Mouse (Mus musculus) CH12.LX (cell line): ENCODE measurements around the gene Borcs7. TPM values are rescaled to one million over a fixed set of nuclear protein-coding genes. Genes with fewer than 3 reads are reported as not detected.

Source experiments
- DNase-seq: peaks from one replicate; pipeline ENCODE4 v3.0.0-alpha.2; 2013; ENCODE audit errors: extremely low read depth
- H3K27ac ChIP-seq: 2 replicates; pipeline ENCODE4 v1.5.1; 2012; ENCODE audit warnings: low read depth, mild to moderate bottlenecking, control low read depth, moderate library complexity; ENCODE audit not compliant: insufficient read depth
- H3K27me3 ChIP-seq: replicated peaks from 2 replicates; pipeline ENCODE3; 2012; ENCODE audit warnings: inconsistent platforms
- H3K36me3 ChIP-seq, 2 experiments: replicated peaks in 1 of 2; 2 replicates each; pipeline versions ENCODE3 to v1.6.1; 2012; ENCODE audit warnings: inconsistent platforms in 1 of 2, low read length in 1 of 2, mild to moderate bottlenecking in 1 of 2, mixed read lengths in 1 of 2, moderate library complexity in 1 of 2; ENCODE audit not compliant: control insufficient read depth in 1 of 2, insufficient read depth in 1 of 2
- H3K4me1 ChIP-seq, 2 experiments: 2 replicates each; pipeline ENCODE4 v1.6.1; 2012; ENCODE audit warnings: inconsistent platforms in 1 of 2, moderate library complexity in 1 of 2; ENCODE audit not compliant: insufficient read depth in 2 of 2, control insufficient read depth in 1 of 2
- H3K4me2 ChIP-seq: 2 replicates; pipeline ENCODE4 v1.6.1; 2012; ENCODE audit warnings: low read depth, mild to moderate bottlenecking, control low read depth; ENCODE audit not compliant: poor library complexity, insufficient read depth, severe bottlenecking
- H3K4me3 ChIP-seq, 3 experiments: fragments of 150-350 bp in 1 of 3; sonication (generic) in 1 of 3; replicated peaks in 1 of 3; 2 replicates each; pipeline versions ENCODE3 to v1.5.1; 2011 to 2012; ENCODE audit warnings: low read depth in 2 of 3, low read length in 2 of 3, mild to moderate bottlenecking in 2 of 3, moderate library complexity in 2 of 3, control low read depth in 1 of 3, improper control_type of control experiment in 1 of 3, inconsistent platforms in 1 of 3, mixed read lengths in 1 of 3; ENCODE audit not compliant: poor library complexity in 1 of 3
- H3K79me2 ChIP-seq: replicated peaks from 2 replicates; pipeline ENCODE4 v1.6.1; 2012; ENCODE audit warnings: mild to moderate bottlenecking, moderate library complexity; ENCODE audit not compliant: control insufficient read depth, poor library complexity, insufficient read depth, severe bottlenecking; ENCODE audit errors: extremely low read depth
- H3K9ac ChIP-seq: 2 replicates; pipeline ENCODE4 v1.6.1; 2012; ENCODE audit warnings: low read depth, mild to moderate bottlenecking, control low read depth, moderate library complexity; ENCODE audit not compliant: insufficient read depth
- H3K9me3 ChIP-seq: replicated peaks from 2 replicates; pipeline ENCODE3; 2012; ENCODE audit warnings: low read length, inconsistent platforms, mixed read lengths
- CHD2 ChIP-seq: IDR thresholded peaks from 2 replicates; pipeline ENCODE4 v1.6.1; 2011; ENCODE audit warnings: low read length, improper control_type of control experiment
- ETS1 ChIP-seq: conservative IDR thresholded peaks from 2 replicates; pipeline ENCODE4 v1.6.1; 2012; ENCODE audit warnings: low read depth, mild to moderate bottlenecking, inconsistent platforms, low read length, improper control_type of control experiment, moderate library complexity
- IRF4 ChIP-seq: IDR thresholded peaks from 2 replicates; pipeline ENCODE4 v1.6.1; 2014; ENCODE audit warnings: low read depth, mild to moderate bottlenecking, inconsistent platforms, low read length, improper control_type of control experiment
- JUN ChIP-seq: IDR thresholded peaks from 2 replicates; pipeline ENCODE4 v1.6.1; 2011; ENCODE audit warnings: low read depth, mild to moderate bottlenecking, low read length, improper control_type of control experiment, moderate library complexity; ENCODE audit not compliant: insufficient read depth
- KAT2A ChIP-seq: IDR thresholded peaks from 2 replicates; pipeline ENCODE4 v1.6.1; 2012; ENCODE audit warnings: low read length, improper control_type of control experiment, inconsistent platforms; ENCODE audit not compliant: insufficient replicate concordance
- MAFK ChIP-seq: IDR thresholded peaks from 2 replicates; pipeline ENCODE4 v1.6.1; 2011; ENCODE audit warnings: low read length, improper control_type of control experiment; ENCODE audit not compliant: insufficient replicate concordance
- MAX ChIP-seq: IDR thresholded peaks from 2 replicates; pipeline ENCODE4 v1.6.1; 2011; ENCODE audit warnings: low read length, improper control_type of control experiment
- MAZ ChIP-seq: IDR thresholded peaks from 2 replicates; pipeline ENCODE4 v1.6.1; 2012; ENCODE audit warnings: low read depth, mild to moderate bottlenecking, inconsistent platforms, low read length, improper control_type of control experiment, moderate library complexity
- MEF2A ChIP-seq: IDR thresholded peaks from 2 replicates; pipeline ENCODE4 v1.6.1; 2014; ENCODE audit warnings: low read depth, mild to moderate bottlenecking, inconsistent platforms, low read length, improper control_type of control experiment, borderline replicate concordance
- MYC ChIP-seq: IDR thresholded peaks from 2 replicates; pipeline ENCODE4 v1.6.1; 2011; ENCODE audit warnings: low read depth, mild to moderate bottlenecking, improper control_type of control experiment, low read length
- NELFE ChIP-seq: IDR thresholded peaks from 2 replicates; pipeline ENCODE4 v1.6.1; 2011; ENCODE audit warnings: low read depth, low read length, improper control_type of control experiment
- NRF1 ChIP-seq: IDR thresholded peaks from 2 replicates; pipeline ENCODE4 v1.6.1; 2014; ENCODE audit warnings: low read depth, mild to moderate bottlenecking, inconsistent platforms, low read length, improper control_type of control experiment, moderate library complexity
- SMC3 ChIP-seq: IDR thresholded peaks from 2 replicates; pipeline ENCODE4 v1.6.1; 2011; ENCODE audit warnings: low read depth, low read length, improper control_type of control experiment
- USF2 ChIP-seq: conservative IDR thresholded peaks from 2 replicates; pipeline ENCODE4 v1.6.1; 2011; ENCODE audit warnings: low read depth, low read length, improper control_type of control experiment
- ZKSCAN1 ChIP-seq: IDR thresholded peaks from 2 replicates; pipeline ENCODE4 v1.6.1; 2012; ENCODE audit warnings: low read depth, inconsistent platforms, low read length, improper control_type of control experiment, borderline replicate concordance
- ZMIZ1 ChIP-seq: IDR thresholded peaks from 2 replicates; pipeline ENCODE4 v1.6.1; 2012; ENCODE audit warnings: low read depth, mild to moderate bottlenecking, inconsistent platforms, low read length, improper control_type of control experiment
- ZNF384 ChIP-seq: IDR thresholded peaks from 2 replicates; pipeline ENCODE4 v1.6.1; 2012; ENCODE audit warnings: low read depth, low read length, improper control_type of control experiment, inconsistent platforms
- dilution Hi-C: fragments of 300-500 bp; cut with MboI; formaldehyde crosslinking; loops from 2 replicates; pipeline ENCODE4 v1.14.3; 2020; ENCODE audit warnings: low sequenced_read_pairs; ENCODE audit not compliant: extremely low pct_unique_long_range_greater_than_20kb, extremely low pct_ligation_motif_present
- in situ Hi-C: fragments of 300-500 bp; cut with MboI; formaldehyde crosslinking; loops from 3 replicates; pipeline ENCODE4 v1.14.3; 2019; ENCODE audit warnings: low sequenced_read_pairs, low pct_ligation_motif_present, low pct_unique_long_range_greater_than_20kb, mixed read lengths
- polyA plus RNA-seq: library from polyadenylated mRNA; unstranded; fragments of >175 nt; gene quantifications from 2 replicates; pipeline ENCODE4 v1.2.1, GENCODE M21; 2012; ENCODE audit warnings: low read depth; ENCODE audit not compliant: insufficient read length
- total RNA-seq, 2 experiments: library from RNA; depleted of rRNA; stranded (reverse); fragments of 300-350 nt in 1 of 2; fragments of >200 nt in 1 of 2; gene quantifications; 2 replicates each; pipeline ENCODE4 v1.2.3; 2012 to 2014

Gene Borcs7
- total and polyA plus RNA-seq, 3 experiments = 6.6 to 14.5 (median 7.6) TPM

DNA sequence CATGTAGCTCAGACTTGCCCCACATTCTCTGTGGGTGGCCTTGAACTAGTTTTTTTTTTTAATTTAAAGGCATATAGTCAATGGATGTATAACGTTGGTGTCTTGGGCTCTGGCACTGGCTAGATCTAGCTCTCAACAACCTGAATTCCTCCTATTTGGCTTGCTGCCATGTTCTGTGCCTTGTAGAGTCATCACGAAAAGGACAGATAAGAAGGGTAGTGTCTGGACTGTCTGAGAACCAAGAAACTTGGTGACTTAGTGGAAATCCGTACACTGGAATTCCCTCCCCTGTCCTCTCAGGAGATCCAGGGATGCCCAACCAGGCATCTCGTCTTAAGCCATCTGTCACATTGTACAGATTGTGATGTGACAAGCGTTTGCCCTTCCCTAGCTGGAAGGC, 36.5 kb upstream of the Borcs7 start:
- H3K9ac ChIP-seq = no peak overlapping the region
- H3K9me3 ChIP-seq = peaks cover 3% of the 10 kb centered on the region
- no peak overlapping the region for H3K27ac ChIP-seq
- in situ Hi-C loops (no loop called here), dilution Hi-C loops (no loop called here)
- no peak overlapping the region for H3K4me2 ChIP-seq
- H3K27me3 ChIP-seq = no peaks in the 10 kb centered on the region
- peaks cover 0 to 17% of the 10 kb centered on the region in 2 experiments; a peak in 2 of 4 replicates for H3K4me1 ChIP-seq
- no peaks in the 10 kb centered on the region for H3K79me2 ChIP-seq
- no peak overlapping the region for H3K4me3 ChIP-seq
- TF ChIP-seq NELFE (no peak), KAT2A (no peak), ZNF384 (no peak), MAX (no peak), MAZ (no peak), USF2 (no peak), IRF4 (no peak), JUN (no peak), MEF2A (no peak)
- peaks cover 51 to 82% of the 10 kb centered on the region in 2 experiments for H3K36me3 ChIP-seq
- DNase-seq = no peak

DNA sequence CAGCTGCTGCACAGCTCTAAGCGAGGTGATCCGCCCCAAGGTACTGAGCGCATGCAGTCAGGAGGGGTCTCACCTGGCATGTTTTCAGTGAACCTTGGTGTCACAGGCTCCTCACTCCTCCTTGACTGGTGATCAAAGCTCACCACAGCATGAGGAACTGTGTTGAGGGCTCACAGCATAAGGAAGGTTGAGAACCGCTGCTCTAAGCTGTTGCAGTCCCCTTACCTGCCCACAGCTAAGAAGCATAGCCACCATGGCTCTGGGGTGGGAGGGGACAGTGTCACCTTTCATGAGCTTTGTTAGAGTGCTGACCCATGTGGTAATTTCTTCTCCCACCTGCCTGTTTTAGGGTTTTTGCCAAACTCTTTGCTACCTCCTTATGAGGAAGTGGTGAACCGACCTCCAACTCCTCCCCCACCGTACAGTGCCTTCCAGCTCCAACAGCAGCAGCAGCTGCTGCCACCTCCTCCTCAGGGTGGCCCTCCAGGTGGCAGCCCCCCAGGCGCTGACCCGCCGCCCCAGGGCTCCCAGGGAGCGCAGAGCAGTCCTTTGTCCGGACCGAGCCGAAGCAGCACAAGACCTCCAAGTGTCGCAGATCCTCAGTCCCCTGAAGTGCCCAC, 36.0 kb upstream of the Borcs7 start:
- peaks cover 0 to 12% of the 10 kb centered on the region in 2 experiments; a peak in 2 of 4 replicates for H3K4me1 ChIP-seq
- in situ Hi-C loops (no loop called here), dilution Hi-C loops (no loop called here)
- H3K4me2 ChIP-seq = no peak overlapping the region
- H3K9ac ChIP-seq = no peak overlapping the region
- no peak overlapping the region for H3K27ac ChIP-seq
- H3K36me3 ChIP-seq = peaks cover 47 to 77% of the 10 kb centered on the region in 2 experiments
- DNase-seq = no peak
- H3K27me3 ChIP-seq = no peaks in the 10 kb centered on the region
- TF ChIP-seq ETS1 (no peak), JUN (no peak), NRF1 (no peak), ZKSCAN1 (no peak), CHD2 (no peak), MYC (no peak), ZMIZ1 (no peak), SMC3 (no peak), MAFK (no peak)
- H3K4me3 ChIP-seq = no peak overlapping the region
- no peaks in the 10 kb centered on the region for H3K79me2 ChIP-seq
- peaks cover 3% of the 10 kb centered on the region for H3K9me3 ChIP-seq
